Mouse (Mus musculus) c-Kit-positive CD71-positive TER-119-negative erythroid progenitor cells, embryonic 14.5 days (primary cell): ENCODE results near the gene Actl6a.

Experiments
- DNase-seq: peaks from one replicate; pipeline ENCODE4 v3.0.0-alpha.2; 2013; ENCODE audit warnings: low read depth

Actl6a gene

GRCm38 (mm10) chr3:32749820-32750579 is 43.9 kb downstream of the Actl6a start:
- no peak for DNase-seq

GRCm38 (mm10) chr3:32754384-32754915 is 48.4 kb downstream of the Actl6a start:
- no peak for DNase-seq

- DNase-seq: no peak
Observed at GRCm38 (mm10) chr3:32759212-32759611, 53.1 kb downstream of the Actl6a start.

- no peak for DNase-seq
Observed at GRCm38 (mm10) chr3:32762962-32763361, 56.9 kb downstream of the Actl6a start.

- DNase-seq: no peak
Observed at GRCm38 (mm10) chr3:32763902-32764301, 57.8 kb downstream of the Actl6a start.

GRCm38 (mm10) chr3:32770781-32771180 is 64.7 kb downstream of the Actl6a start:
- no peak for DNase-seq
